Mouse (Mus musculus) lung, postnatal 0 days (tissue): ENCODE data around the gene Ran. TPM values are rescaled to one million over a fixed set of nuclear protein-coding genes. Genes with fewer than 3 reads are reported as not detected.
A peak's percentile ranks its signal among the peaks of the same experiment; 100 is the strongest.

Source experiments
- ATAC-seq: fragments of 200-750 bp; cut with Nextera tagmentation; 2 replicates; pipeline ENCODE4 v1.8.0; 2017; ENCODE audit warnings: moderate library complexity
- DNase-seq: peaks from one replicate; pipeline ENCODE4 v3.0.0-alpha.2; 2016; ENCODE audit warnings: low spot score
- H3K27ac ChIP-seq: fragments of 300-500 bp; sonication (generic); 2 replicates; pipeline ENCODE4 v1.5.1; 2014; ENCODE audit warnings: antibody characterized with exemption, mild to moderate bottlenecking, low read length, mixed read lengths
- H3K27me3 ChIP-seq: fragments of 300-500 bp; sonication (generic); replicated peaks from 2 replicates; pipeline ENCODE4 v1.6.1; 2014; ENCODE audit warnings: low read length, mixed read lengths; ENCODE audit not compliant: insufficient read depth
- H3K36me3 ChIP-seq: fragments of 300-500 bp; sonication (generic); 2 replicates; pipeline ENCODE4 v1.6.1; 2014; ENCODE audit warnings: low read length, mixed read lengths; ENCODE audit not compliant: insufficient read depth
- H3K4me1 ChIP-seq: fragments of 300-500 bp; sonication (generic); 2 replicates; pipeline ENCODE4 v1.6.1; 2014; ENCODE audit warnings: antibody characterized with exemption, low read depth, low read length, mixed read lengths; ENCODE audit not compliant: insufficient read depth
- H3K4me2 ChIP-seq: fragments of 300-500 bp; sonication (generic); replicated peaks from 2 replicates; pipeline ENCODE4 v1.6.1; 2014; ENCODE audit warnings: low read depth, mild to moderate bottlenecking, low read length, moderate library complexity, mixed read lengths
- H3K4me3 ChIP-seq: fragments of 300-500 bp; sonication (generic); 2 replicates; pipeline ENCODE4 v1.5.1; 2014; ENCODE audit warnings: low read depth, low read length
- H3K9ac ChIP-seq: fragments of 300-500 bp; sonication (generic); replicated peaks from 2 replicates; pipeline ENCODE4 v1.6.1; 2014; ENCODE audit warnings: low read depth, mild to moderate bottlenecking
- H3K9me3 ChIP-seq: fragments of 300-500 bp; sonication (generic); 2 replicates; pipeline ENCODE4 v1.6.1; 2016; ENCODE audit warnings: low read length, mixed read lengths
- CTCF ChIP-seq: IDR thresholded peaks from 2 replicates; pipeline ENCODE4 v1.5.1; 2016; ENCODE audit warnings: antibody characterized with exemption, mild to moderate bottlenecking
- EP300 ChIP-seq: IDR thresholded peaks from 2 replicates; pipeline ENCODE4 v1.6.1; 2016; ENCODE audit warnings: antibody characterized with exemption, mild to moderate bottlenecking, control low read depth
- WGBS: fragments of 180-500 bp; shearing (Covaris S2); extraction: QIAGEN DNeasy Blood & Tissue Kit; methylation state at CpG from one replicate; pipeline ENCODE4 v1.1.7; 2014; 5-methylcytosine and 5-hydroxymethylcytosine counted together
- polyA plus RNA-seq: library from polyadenylated mRNA; unstranded; fragments of >200 nt; fragmentation: Nextera tagmentation; extraction: Ambion mirVana; gene quantifications from 2 replicates; pipeline ENCODE4 v1.2.1, GENCODE M21; 2015

The Ran gene
- polyA plus RNA-seq, 1 experiment from 2014 or later = 126 TPM

DNA sequence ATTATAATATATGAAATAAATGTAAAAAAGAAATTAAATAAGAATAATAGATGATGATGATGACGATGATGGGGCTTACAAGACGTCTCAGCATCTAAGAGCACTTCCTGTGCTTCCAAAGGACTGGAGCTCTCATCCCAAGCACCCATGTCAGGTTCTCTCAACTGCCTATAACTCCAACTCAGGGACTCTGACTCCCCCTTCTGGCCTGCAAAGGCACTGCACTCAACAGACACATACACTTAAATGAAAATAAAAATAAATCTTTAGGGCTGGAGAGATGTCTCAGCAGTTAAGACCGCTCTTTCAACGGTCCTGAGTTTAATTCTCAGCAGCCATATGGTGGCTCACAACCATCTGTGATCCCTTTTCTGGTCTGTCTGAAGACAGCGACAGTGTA lies 16.8 kb downstream of the Ran start:
- no peak overlapping the region for H3K4me3 ChIP-seq
- no peaks in the 10 kb centered on the region for H3K4me1 ChIP-seq
- ATAC-seq (no peak), DNase-seq (no peak)
- H3K36me3 ChIP-seq = no peaks in the 10 kb centered on the region
- no peak overlapping the region for H3K9ac ChIP-seq
- 86% methylated on average over 5 of the region's 5 CpGs for WGBS
- no peaks in the 10 kb centered on the region for H3K9me3 ChIP-seq
- no peak overlapping the region for H3K27ac ChIP-seq
- no peak overlapping the region for H3K4me2 ChIP-seq
- no peak for TF ChIP-seq EP300
- TF ChIP-seq CTCF = peak; percentile 18; the same call in 1 of the 2 replicates
- no peaks in the 10 kb centered on the region for H3K27me3 ChIP-seq

DNA sequence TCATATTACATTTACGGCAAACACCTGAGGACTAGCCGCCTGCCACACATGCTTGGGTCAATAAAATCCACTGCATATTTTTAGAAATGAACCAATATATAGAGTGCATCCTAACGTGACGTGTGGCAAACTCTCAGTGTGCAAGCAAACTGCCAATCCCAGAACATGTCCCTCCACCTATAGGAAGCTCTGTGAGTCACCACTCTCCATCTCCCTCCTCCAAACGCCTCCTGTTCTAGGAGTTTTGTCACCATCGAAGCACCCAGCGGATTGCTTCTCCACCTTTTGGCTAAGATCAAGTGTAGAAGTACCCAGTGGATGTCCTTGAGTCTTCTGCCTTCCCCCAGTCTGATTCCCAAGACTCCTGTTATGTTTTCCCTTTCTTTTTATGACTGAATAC lies 17.9 kb downstream of the Ran start:
- ATAC-seq (no peak), DNase-seq (no peak)
- no peaks in the 10 kb centered on the region for H3K4me1 ChIP-seq
- TF ChIP-seq CTCF (no peak), EP300 (no peak)
- H3K4me3 ChIP-seq = no peak overlapping the region
- no peaks in the 10 kb centered on the region for H3K9me3 ChIP-seq
- WGBS = 61% methylated on average over 7 of the region's 7 CpGs
- no peaks in the 10 kb centered on the region for H3K36me3 ChIP-seq
- no peak overlapping the region for H3K4me2 ChIP-seq
- no peak overlapping the region for H3K9ac ChIP-seq
- no peak overlapping the region for H3K27ac ChIP-seq
- no peaks in the 10 kb centered on the region for H3K27me3 ChIP-seq

DNA sequence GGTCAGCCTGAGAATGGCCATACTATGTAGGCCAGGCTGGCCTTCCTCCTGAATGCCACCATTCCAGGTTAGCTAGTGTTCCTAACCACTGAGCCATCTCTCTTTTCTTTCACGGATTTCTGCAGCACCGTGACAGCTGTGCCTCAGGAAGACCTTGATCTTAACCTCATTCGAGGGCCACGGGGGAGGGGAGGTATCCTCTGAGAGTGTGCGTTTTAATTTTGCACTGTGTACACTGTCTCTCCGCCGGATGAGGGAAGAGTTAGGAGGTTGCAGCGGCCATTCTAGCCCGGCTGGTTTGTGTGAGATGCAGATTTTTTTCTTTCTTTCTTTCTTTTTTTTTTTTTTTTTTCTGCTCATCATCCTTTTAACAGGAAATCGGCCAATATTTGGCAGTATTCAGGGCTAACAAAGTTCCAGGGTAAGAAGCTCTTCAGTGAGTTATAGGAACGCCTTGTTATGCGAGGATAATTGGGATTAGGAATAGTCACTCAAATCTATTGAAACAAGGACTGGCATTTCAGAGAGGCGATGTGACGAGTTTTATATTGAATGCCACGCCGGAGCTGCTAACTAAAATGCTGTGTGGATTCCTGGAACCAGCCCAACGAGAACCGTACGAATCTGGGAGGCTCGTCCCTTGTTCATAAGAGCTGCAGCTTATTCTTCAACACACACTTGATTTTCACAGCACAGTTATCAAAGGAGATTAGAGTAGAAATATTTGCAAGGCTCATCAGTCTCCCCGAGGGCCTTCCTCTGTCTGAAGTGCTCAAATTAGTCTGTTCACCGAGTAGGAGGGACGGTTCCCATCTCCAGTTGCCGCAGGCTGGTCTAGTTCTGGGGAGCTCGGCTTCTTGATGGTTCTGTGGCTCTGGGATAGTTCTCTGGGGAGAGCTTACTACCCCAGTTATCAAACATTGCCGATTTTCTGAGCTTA lies 26.0 kb downstream of the Ran start:
- Histone ChIP-seq H3K4me2 (no peak overlapping the region), H3K4me3 (no peak overlapping the region), H3K27ac (no peak overlapping the region), H3K36me3 (no peaks in the 10 kb centered on the region), H3K27me3 (no peaks in the 10 kb centered on the region), H3K9me3 (no peaks in the 10 kb centered on the region), H3K9ac (no peak overlapping the region), H3K4me1 (no peaks in the 10 kb centered on the region)
- ATAC-seq = no peak
- no peak for DNase-seq
- TF ChIP-seq CTCF (no peak), EP300 (no peak)
- 37% methylated on average over 26 of the region's 26 CpGs for WGBS

DNA sequence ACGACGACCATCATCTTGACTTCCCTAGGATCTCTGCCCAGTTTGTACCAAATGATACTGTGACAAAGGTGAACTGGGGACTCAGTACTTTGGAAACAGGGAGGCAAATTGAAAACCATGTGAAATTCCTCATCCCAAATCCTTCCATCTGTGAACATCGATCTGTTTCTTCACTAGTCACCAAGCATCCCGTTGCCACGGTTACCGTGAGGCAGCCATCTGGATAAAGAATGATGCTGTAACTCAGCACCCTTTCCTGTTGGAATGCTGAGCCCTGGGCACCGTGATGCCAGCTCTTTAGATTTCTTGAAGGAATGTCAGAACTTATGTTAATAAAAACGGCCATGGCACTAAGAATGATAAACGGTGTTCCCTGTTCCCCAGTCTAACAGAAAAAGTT lies 29.5 kb downstream of the Ran start:
- H3K27ac ChIP-seq = no peak overlapping the region
- no peaks in the 10 kb centered on the region for H3K27me3 ChIP-seq
- no peaks in the 10 kb centered on the region for H3K9me3 ChIP-seq
- no peak overlapping the region for H3K9ac ChIP-seq
- H3K36me3 ChIP-seq = no peaks in the 10 kb centered on the region
- DNase-seq (no peak), ATAC-seq (no peak)
- no peak overlapping the region for H3K4me3 ChIP-seq
- no peak overlapping the region for H3K4me2 ChIP-seq
- no peak for TF ChIP-seq EP300
- TF ChIP-seq CTCF = no peak
- no peaks in the 10 kb centered on the region for H3K4me1 ChIP-seq
- 80% methylated on average over 9 of the region's 9 CpGs for WGBS

DNA sequence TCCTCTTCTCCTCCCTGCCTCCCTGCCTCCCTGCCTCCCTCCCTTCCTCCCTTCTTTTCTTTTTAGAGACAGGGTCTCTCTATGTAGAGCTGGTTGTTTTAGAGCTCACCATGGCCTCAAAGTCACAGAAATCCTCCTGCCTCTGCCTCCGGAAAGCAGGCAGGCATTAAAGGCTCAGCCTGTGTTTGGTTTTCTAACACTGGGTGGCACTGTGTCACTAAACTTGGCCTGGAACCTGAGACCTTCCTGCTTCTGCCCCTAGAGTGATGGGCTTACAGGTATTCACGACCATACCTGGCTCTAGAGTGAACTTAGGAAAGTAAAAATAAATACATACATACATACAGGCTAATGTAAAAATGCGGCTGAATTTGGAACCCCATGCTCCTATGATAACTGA lies 32.0 kb downstream of the Ran start:
- Histone ChIP-seq H3K4me3 (no peak overlapping the region), H3K9ac (no peak overlapping the region), H3K9me3 (no peaks in the 10 kb centered on the region), H3K4me2 (no peak overlapping the region), H3K4me1 (no peaks in the 10 kb centered on the region), H3K27me3 (no peaks in the 10 kb centered on the region), H3K27ac (no peak overlapping the region), H3K36me3 (no peaks in the 10 kb centered on the region)
- 75% methylated on average over 3 of the region's 3 CpGs for WGBS
- ATAC-seq (no peak), DNase-seq (no peak)
- TF ChIP-seq EP300 (no peak), CTCF (no peak)

DNA sequence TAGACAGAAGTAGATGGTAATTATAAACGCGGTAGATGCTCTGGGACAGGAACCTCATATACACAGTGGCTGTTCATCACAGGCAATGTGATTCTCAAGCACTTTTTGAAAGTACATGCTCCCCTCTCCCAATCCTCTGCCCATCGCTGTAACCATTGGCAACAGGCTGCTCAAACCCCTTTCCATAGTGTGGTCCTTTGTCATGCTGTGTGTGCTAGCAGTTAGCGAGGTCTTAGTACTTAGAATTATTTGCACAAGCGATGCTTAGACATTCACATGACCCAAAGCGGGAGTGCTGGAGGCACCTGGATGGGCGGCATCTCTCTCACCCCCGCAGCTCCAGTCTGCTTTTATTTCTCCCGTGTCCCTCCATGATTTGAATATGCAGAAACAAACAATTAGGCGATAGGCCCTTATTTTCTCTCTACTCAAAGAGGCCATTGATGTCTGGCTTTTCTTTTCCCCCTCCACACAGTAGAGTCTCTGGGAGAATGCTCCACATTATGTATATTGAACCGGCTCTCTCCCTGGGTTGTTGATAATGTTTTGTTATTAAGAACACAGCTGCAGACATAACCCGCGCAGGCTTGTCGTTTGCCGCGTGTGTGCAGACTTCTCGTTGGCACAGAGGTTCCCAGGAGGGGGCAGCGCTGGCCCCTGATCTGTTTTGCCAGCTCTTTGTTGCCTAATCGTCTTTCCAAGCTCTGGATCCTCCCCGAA lies 32.9 kb downstream of the Ran start:
- H3K4me3 ChIP-seq = no peak overlapping the region

More for the DNA sequence above, 32.9 kb downstream of the Ran start:
- WGBS = 27% methylated on average over 20 of the region's 20 CpGs
- no peaks in the 10 kb centered on the region for H3K36me3 ChIP-seq
- H3K9me3 ChIP-seq = no peaks in the 10 kb centered on the region
- TF ChIP-seq EP300 = no peak
- TF ChIP-seq CTCF = no peak
- no peak overlapping the region for H3K9ac ChIP-seq
- no peak for ATAC-seq
- H3K4me1 ChIP-seq = no peaks in the 10 kb centered on the region
- no peak for DNase-seq
- no peak overlapping the region for H3K4me2 ChIP-seq
- H3K27ac ChIP-seq = no peak overlapping the region
- H3K27me3 ChIP-seq = no peaks in the 10 kb centered on the region
